Mouse (Mus musculus): ENCODE results near the gene Alg1. TPM values are rescaled to one million over a fixed set of nuclear protein-coding genes. Genes with fewer than 3 reads are reported as not detected.

Alg1 gene
- 38.4 and 38.9 TPM in 2 replicates for polyA plus RNA-seq (2014; fragmentation: Nextera tagmentation; extraction: Ambion mirVana)

DNA sequence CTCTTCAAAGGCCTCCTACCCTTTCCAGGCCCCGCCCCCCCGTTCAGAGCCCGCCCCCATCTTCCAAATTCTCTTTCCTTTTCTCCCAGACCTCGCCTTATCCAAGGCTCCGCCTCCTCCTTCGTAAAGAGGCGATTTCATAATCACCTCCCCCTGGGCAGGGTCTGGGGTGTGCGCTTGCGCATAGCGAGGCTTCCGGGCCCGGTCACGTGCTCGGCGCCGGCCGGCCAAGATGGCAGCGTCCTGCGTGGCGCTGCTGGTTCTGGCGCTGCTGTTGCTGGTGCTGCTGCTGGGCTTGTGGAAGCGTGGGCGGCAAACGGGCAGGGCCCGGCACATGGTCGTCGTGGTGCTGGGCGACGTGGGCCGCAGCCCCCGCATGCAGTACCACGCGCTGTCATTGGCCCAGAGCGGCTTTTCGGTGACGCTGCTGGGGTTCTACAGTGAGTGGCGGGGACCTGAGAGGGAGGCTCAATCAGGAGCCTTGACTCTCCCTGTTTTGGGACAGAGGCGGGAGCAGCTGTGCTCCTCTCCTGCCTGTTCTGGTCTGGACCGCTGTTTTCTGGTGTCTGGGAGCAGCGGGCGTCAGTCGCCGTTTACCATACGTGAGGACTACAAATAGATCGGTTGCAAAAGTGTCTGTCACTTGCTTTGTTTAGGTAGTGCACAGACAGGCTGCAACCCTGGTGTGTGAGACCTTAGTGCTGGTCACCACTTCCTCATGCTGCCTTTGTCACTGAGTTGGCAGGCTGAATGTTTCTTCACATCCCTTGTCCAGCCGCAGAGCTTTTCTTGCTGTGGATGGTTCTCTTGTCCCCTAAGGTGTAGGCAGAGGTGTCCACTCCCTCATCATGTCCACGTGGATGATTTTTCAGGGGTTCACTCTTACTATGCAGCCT lies at the start of gene Alg1:
Gene Alg1, plus strand, starts transcription at position 204 of the 896 bp plus-strand sequence.
- WGBS, result 2% methylated on average over 47 of the region's 47 CpGs
- Histone ChIP-seq H3K27me3 (ENCODE audit: control insufficient read depth, insufficient read depth, low read length) (no peaks in the 10 kb centered on the region), H3K4me3 (replicated peaks; ENCODE audit: low read length) (peak within 1 kb of the TSS; percentile 78), H3K4me2 (replicated peaks) (peak within 1 kb of the TSS; percentile 69), H3K4me1 (replicated peaks; ENCODE audit: control insufficient read depth, insufficient read depth, low read length) (0 out of 2 replicates have a peak, but pooled peaks cover 8% of the 10 kb centered on the region), H3K36me3 (replicated peaks; ENCODE audit: control insufficient read depth, insufficient read depth) (peaks cover 4% of the 10 kb centered on the region; the same call in 1 of the 2 replicates), H3K9ac (peak within 1 kb of the TSS; percentile 81), H3K27ac (0 out of 2 replicates have a peak within 1 kb of the TSS, but pooled peaks have one; percentile 33), H3K9me3 (ENCODE audit: control insufficient read depth, low read length) (no peaks in the 10 kb centered on the region)
- DNase-seq (ENCODE audit: low spot score) (peak; percentile 96), ATAC-seq (ENCODE audit: low FRiP score) (peak; percentile 96)

GRCm38 (mm10) chr16:5184101-5184500 lies 49.3 kb upstream of the Alg1 start:
- no peak overlapping the region for H3K4me3 ChIP-seq (replicated peaks; ENCODE audit: low read length)
- H3K27me3 ChIP-seq (ENCODE audit: control insufficient read depth, insufficient read depth, low read length), result no peaks in the 10 kb centered on the region
- no peak for ATAC-seq (ENCODE audit: low FRiP score)
- H3K27ac ChIP-seq, result no peak overlapping the region
- H3K9me3 ChIP-seq (ENCODE audit: control insufficient read depth, low read length), result no peaks in the 10 kb centered on the region
- H3K4me1 ChIP-seq (replicated peaks; ENCODE audit: control insufficient read depth, insufficient read depth, low read length), result no peaks in the 10 kb centered on the region
- no peak for DNase-seq (ENCODE audit: low spot score)
- no peak overlapping the region for H3K4me2 ChIP-seq (replicated peaks)
- H3K9ac ChIP-seq, result no peak overlapping the region
- WGBS, result 66% methylated on average over 8 of the region's 8 CpGs
- H3K36me3 ChIP-seq (replicated peaks; ENCODE audit: control insufficient read depth, insufficient read depth), result no peaks in the 10 kb centered on the region

DNA sequence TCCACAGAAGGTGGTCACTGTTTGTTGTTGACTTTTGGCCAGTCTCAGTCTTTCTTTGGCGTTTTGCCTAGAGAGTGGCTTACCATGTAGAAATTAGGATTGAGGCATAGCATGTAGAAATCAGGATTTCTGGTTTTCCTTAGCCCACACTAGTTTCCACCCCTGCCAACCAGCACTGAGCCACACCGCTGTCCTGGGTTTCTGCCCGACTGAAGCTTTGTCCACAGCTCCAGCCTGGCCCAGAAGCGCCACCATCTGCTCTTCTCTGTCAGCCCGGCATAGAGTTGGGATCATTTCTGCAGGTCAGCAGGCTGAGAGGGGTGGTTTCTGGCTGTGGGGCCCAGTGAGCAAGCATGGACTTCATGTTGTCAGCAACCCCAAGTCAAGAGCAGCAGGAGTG lies 48.5 kb upstream of the Alg1 start:
- Histone ChIP-seq H3K27ac (no peak overlapping the region), H3K4me2 (replicated peaks) (no peak overlapping the region), H3K9ac (no peak overlapping the region), H3K4me3 (replicated peaks; ENCODE audit: low read length) (no peak overlapping the region), H3K9me3 (ENCODE audit: control insufficient read depth, low read length) (no peaks in the 10 kb centered on the region), H3K4me1 (replicated peaks; ENCODE audit: control insufficient read depth, insufficient read depth, low read length) (no peaks in the 10 kb centered on the region), H3K27me3 (ENCODE audit: control insufficient read depth, insufficient read depth, low read length) (no peaks in the 10 kb centered on the region), H3K36me3 (replicated peaks; ENCODE audit: control insufficient read depth, insufficient read depth) (no peaks in the 10 kb centered on the region)
- ATAC-seq (ENCODE audit: low FRiP score) (no peak), DNase-seq (ENCODE audit: low spot score) (no peak)
- 82% methylated on average over 5 of the region's 5 CpGs for WGBS

- Histone ChIP-seq H3K4me1 (replicated peaks; ENCODE audit: control insufficient read depth, insufficient read depth, low read length) (no peaks in the 10 kb centered on the region), H3K9me3 (ENCODE audit: control insufficient read depth, low read length) (no peaks in the 10 kb centered on the region), H3K4me3 (replicated peaks; ENCODE audit: low read length) (no peak overlapping the region), H3K9ac (no peak overlapping the region), H3K27me3 (ENCODE audit: control insufficient read depth, insufficient read depth, low read length) (no peaks in the 10 kb centered on the region), H3K36me3 (replicated peaks; ENCODE audit: control insufficient read depth, insufficient read depth) (no peaks in the 10 kb centered on the region), H3K27ac (no peak overlapping the region), H3K4me2 (replicated peaks) (no peak overlapping the region)
- whole genome bisulfite sequencing, result 64% methylated on average over 7 of the region's 7 CpGs
- no peak for ATAC-seq (ENCODE audit: low FRiP score)
- DNase-seq (ENCODE audit: low spot score), result no peak
Observed at GRCm38 (mm10) chr16:5185691-5186090, 47.7 kb upstream of the Alg1 start.

DNA sequence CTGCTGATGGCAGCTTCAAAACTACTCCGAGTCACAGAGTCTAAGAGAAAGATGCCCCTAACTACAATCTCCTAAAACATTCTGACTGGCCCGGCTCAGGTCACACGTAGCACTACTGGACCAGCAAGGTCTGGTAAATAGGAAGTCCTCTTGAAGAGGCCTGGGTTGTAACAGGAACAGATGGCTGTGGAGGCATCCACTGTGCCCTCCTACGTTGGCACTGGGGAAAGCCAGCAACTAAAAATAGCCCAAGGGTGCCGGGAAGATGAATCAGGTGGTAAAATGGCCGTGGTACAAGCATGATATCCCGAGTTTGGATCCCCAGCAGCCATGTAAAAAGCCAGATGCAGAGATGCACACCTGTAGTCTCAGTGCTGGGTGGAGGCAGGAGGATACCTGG lies 47.2 kb upstream of the Alg1 start:
- DNase-seq (ENCODE audit: low spot score) (no peak), ATAC-seq (ENCODE audit: low FRiP score) (no peak)
- no peaks in the 10 kb centered on the region for H3K4me1 ChIP-seq (replicated peaks; ENCODE audit: control insufficient read depth, insufficient read depth, low read length)
- no peak overlapping the region for H3K27ac ChIP-seq
- WGBS, result 75% methylated on average over 7 of the region's 7 CpGs
- H3K27me3 ChIP-seq (ENCODE audit: control insufficient read depth, insufficient read depth, low read length), result no peaks in the 10 kb centered on the region
- no peak overlapping the region for H3K4me3 ChIP-seq (replicated peaks; ENCODE audit: low read length)
- H3K4me2 ChIP-seq (replicated peaks), result no peak overlapping the region
- no peaks in the 10 kb centered on the region for H3K9me3 ChIP-seq (ENCODE audit: control insufficient read depth, low read length)
- no peak overlapping the region for H3K9ac ChIP-seq
- no peaks in the 10 kb centered on the region for H3K36me3 ChIP-seq (replicated peaks; ENCODE audit: control insufficient read depth, insufficient read depth)

DNA sequence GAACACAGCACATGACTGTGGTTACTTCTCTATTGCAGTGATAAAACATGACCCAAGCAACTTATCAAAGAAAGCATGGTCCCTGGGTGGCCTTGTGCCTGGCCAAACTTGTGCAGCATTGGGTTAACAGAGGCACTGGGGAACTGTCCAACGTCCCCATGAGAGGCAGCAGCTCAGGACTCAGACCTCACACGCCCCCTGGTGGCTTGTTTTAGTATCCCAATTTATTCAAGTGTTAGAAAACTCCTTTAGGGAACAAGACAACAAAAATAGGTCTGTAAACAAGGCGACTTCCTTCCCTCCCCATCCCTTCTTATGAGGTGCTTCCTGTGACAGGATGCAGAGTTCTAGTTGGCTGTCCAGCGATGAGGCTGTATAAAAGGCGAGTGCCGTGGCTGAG lies 38.3 kb upstream of the Alg1 start:
- no peak overlapping the region for H3K4me3 ChIP-seq (replicated peaks; ENCODE audit: low read length)
- no peaks in the 10 kb centered on the region for H3K9me3 ChIP-seq (ENCODE audit: control insufficient read depth, low read length)
- H3K9ac ChIP-seq, result no peak overlapping the region
- H3K27ac ChIP-seq, result no peak overlapping the region
- H3K4me1 ChIP-seq (replicated peaks; ENCODE audit: control insufficient read depth, insufficient read depth, low read length), result no peaks in the 10 kb centered on the region
- H3K4me2 ChIP-seq (replicated peaks), result no peak overlapping the region
- no peak for ATAC-seq (ENCODE audit: low FRiP score)
- no peak for DNase-seq (ENCODE audit: low spot score)
- H3K36me3 ChIP-seq (replicated peaks; ENCODE audit: control insufficient read depth, insufficient read depth), result peaks cover 20% of the 10 kb centered on the region; the same call in 1 of the 2 replicates
- no peaks in the 10 kb centered on the region for H3K27me3 ChIP-seq (ENCODE audit: control insufficient read depth, insufficient read depth, low read length)
- WGBS, result 34% methylated on average over 6 of the region's 6 CpGs

- Histone ChIP-seq H3K27me3 (ENCODE audit: control insufficient read depth, insufficient read depth, low read length) (no peaks in the 10 kb centered on the region), H3K36me3 (replicated peaks; ENCODE audit: control insufficient read depth, insufficient read depth) (peaks cover 19% of the 10 kb centered on the region; the same call in 1 of the 2 replicates), H3K9ac (no peak overlapping the region), H3K27ac (no peak overlapping the region), H3K4me3 (replicated peaks; ENCODE audit: low read length) (peak overlapping the region; percentile 72), H3K9me3 (ENCODE audit: control insufficient read depth, low read length) (no peaks in the 10 kb centered on the region), H3K4me2 (replicated peaks) (peak overlapping the region; percentile 82), H3K4me1 (replicated peaks; ENCODE audit: control insufficient read depth, insufficient read depth, low read length) (0 out of 2 replicates have a peak, but pooled peaks cover 9% of the 10 kb centered on the region)
- WGBS, result 10% methylated on average over 4 of the region's 4 CpGs
- DNase-seq (ENCODE audit: low spot score) (peak; percentile 69), ATAC-seq (ENCODE audit: low FRiP score) (no peak)
Observed at GRCm38 (mm10) chr16:5202681-5203080, 30.7 kb upstream of the Alg1 start.

GRCm38 (mm10) chr16:5203200-5203599 lies 30.2 kb upstream of the Alg1 start:
- Histone ChIP-seq H3K9me3 (ENCODE audit: control insufficient read depth, low read length) (no peaks in the 10 kb centered on the region), H3K9ac (peak overlapping the region; percentile 64), H3K27ac (no peak overlapping the region), H3K36me3 (replicated peaks; ENCODE audit: control insufficient read depth, insufficient read depth) (peaks cover 13% of the 10 kb centered on the region; the same call in 1 of the 2 replicates), H3K27me3 (ENCODE audit: control insufficient read depth, insufficient read depth, low read length) (no peaks in the 10 kb centered on the region), H3K4me1 (replicated peaks; ENCODE audit: control insufficient read depth, insufficient read depth, low read length) (0 out of 2 replicates have a peak, but pooled peaks cover 9% of the 10 kb centered on the region), H3K4me2 (replicated peaks) (peak overlapping the region; percentile 82), H3K4me3 (replicated peaks; ENCODE audit: low read length) (peak overlapping the region; percentile 72)
- WGBS, result 1% methylated on average over 36 of the region's 36 CpGs
- ATAC-seq (ENCODE audit: low FRiP score) (peak; percentile 64), DNase-seq (ENCODE audit: low spot score) (no peak)

DNA sequence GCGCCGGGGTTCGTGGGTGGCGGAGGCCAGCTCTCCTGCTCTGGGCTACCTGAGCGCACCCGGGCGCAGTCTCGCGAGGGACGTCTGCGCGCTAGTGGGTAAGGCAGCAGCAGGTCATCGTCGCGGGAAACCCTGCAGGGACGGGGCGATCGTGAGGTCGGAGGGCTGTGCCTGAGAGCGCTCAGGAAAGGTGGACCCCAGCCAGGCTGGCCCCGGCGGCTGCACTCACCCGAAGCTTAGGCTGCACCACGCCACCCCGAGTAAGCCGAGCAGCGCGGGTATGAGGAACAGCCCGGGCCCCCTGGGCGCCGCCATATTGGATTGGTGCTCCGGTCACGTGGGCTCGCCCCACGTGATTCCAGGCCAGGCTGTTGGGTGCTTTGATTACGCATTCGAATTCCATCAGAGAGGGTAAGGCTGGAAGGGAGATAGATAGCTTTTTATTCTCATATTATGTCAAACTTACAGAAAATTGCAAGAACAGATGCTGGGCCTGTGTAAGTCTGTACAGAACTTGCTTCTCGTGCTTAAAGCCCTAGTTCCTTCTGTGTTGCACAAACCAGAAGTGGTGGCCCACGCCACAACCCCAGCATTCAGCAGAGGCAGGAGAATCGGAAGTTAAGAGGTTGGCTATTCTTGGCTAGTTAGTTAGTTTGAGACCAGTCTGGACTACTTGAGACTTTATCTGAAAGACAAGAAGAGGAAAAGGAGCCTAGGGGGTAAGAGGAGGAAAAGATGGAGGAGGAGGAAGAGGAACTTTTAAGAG lies 29.6 kb upstream of the Alg1 start, which contains the start of gene Nagpa:
Gene Nagpa, minus strand, starts transcription at position 345 of the 766 bp plus-strand sequence.
- Histone ChIP-seq H3K9me3 (ENCODE audit: control insufficient read depth, low read length) (no peaks in the 10 kb centered on the region), H3K4me3 (replicated peaks; ENCODE audit: low read length) (peak within 1 kb of the TSS; percentile 72), H3K36me3 (replicated peaks; ENCODE audit: control insufficient read depth, insufficient read depth) (peaks cover 8% of the 10 kb centered on the region; the same call in 1 of the 2 replicates), H3K27me3 (ENCODE audit: control insufficient read depth, insufficient read depth, low read length) (no peaks in the 10 kb centered on the region), H3K9ac (peak within 1 kb of the TSS; percentile 64), H3K4me1 (replicated peaks; ENCODE audit: control insufficient read depth, insufficient read depth, low read length) (0 out of 2 replicates have a peak, but pooled peaks cover 9% of the 10 kb centered on the region), H3K4me2 (replicated peaks) (peak within 1 kb of the TSS; percentile 82), H3K27ac (no peak within 1 kb of the TSS)
- DNase-seq (ENCODE audit: low spot score) (peak; percentile 88), ATAC-seq (ENCODE audit: low FRiP score) (peak; percentile 89)
- WGBS, result 4% methylated on average over 40 of the region's 40 CpGs

All from hindbrain, embryonic 14.5 days (tissue).